Mouse (Mus musculus) lung, adult 2 months (tissue): Measurements from ENCODE around the gene Slc26a1.

Experiments
- CTCF ChIP-seq: fragments of 200-500 bp; IDR thresholded peaks from 2 replicates; pipeline ENCODE4 v1.5.1; 2011; ENCODE audit warnings: mild to moderate bottlenecking, low read length, control low read depth; ENCODE audit not compliant: insufficient read depth
- POLR2A ChIP-seq: fragments of 200-500 bp; IDR thresholded peaks from 2 replicates; pipeline ENCODE4 v1.6.1; 2011; ENCODE audit warnings: low read depth, mild to moderate bottlenecking, control low read depth, low read length, borderline replicate concordance; ENCODE audit errors: extremely low read depth

DNA sequence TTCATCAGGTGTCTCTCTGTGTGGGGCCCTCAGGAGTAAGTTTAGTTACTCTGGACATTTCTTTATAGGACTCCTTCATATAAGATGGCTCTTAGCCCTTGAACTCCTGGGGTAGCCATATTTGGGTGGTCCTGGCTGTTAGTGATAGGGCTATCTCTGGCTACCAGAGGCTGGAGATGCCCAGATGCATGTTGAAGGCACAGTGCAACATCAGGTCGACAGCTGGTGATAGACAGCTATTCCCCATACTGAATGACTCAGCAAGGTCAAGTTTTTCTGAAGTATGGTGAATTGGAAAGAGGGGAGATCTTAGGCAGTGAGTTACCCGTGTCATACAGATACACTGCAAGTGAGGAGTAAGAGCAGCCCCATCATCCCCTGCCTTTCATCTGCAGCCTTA, 32.4 kb upstream of the Slc26a1 start:
- TF ChIP-seq CTCF (no peak), POLR2A (no peak)
